Mouse (Mus musculus) erythroblast, embryonic 14.5 days (primary cell): ENCODE results near the gene Slc43a2.

Experiments used
- GATA1 ChIP-seq: IDR thresholded peaks from 2 replicates; pipeline ENCODE4 v1.6.1; 2012; ENCODE audit warnings: low read length, inconsistent platforms, mixed read lengths
- TAL1 ChIP-seq: IDR thresholded peaks from 3 replicates; pipeline ENCODE4 v1.6.1; 2012; ENCODE audit warnings: low read length, inconsistent platforms, mixed read lengths

DNA sequence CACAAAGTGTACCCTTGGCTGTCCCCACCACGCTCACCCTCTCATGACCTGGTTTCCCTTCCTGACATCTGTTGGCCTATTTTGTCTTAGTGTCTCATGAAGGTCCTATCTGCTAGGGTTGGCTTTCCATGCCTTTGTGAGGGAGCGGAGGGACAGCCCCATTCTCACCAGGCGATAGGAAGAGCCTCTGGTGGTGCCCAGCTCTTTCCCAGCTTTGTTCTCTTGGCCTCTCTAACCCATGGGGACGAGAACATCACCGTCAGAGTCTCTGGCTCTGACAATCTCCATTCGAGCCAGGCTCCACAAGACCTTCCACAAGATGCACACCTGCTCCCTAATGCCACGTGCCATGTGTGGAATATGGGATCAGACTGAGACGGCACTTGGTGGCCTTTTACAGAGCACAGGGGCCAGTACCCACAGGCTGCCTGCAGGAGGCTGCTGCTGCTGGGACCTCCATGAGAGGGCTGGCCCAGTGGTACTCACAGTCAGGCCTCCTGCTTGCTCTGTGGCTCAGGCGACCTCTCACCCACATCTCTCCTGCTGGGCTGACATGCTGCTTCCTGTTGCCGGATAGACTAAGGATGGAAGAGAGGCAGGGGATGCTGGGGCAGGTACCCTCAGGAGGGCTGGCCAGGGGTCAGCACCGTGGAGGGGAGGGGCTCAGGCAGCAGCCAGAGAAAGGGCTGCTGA, 6.1 kb downstream of the Slc43a2 start:
- TF ChIP-seq GATA1 = no peak
- no peak for TF ChIP-seq TAL1
